Mouse (Mus musculus): ENCODE results near the gene Ripor2. TPM values are rescaled to one million over a fixed set of nuclear protein-coding genes. Genes with fewer than 3 reads are reported as not detected.

Gene Ripor2
- polyA plus RNA-seq, 1 experiment, result 1.5 TPM

DNA sequence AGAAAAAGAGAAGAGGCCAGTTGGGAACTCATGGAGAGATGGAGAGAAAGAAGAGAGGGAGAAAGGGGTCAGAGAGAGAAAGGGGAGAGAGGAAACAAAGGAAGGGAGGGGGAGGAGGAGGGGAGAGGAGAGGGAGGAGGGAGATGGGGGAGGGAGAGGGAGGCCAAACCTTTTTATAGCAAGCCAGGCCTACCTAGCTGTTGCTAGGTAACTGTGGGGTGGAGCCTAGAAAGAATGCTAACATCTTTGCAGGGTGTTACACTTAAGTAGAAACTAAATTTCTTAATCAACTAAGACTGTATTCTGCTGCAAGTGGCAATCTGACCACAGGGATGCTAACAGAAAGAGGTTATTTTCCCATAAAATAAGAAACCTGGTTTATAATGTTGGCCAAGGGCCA, 33.1 kb upstream of the Ripor2 start:
- no peak overlapping the region for H3K4me3 ChIP-seq (ENCODE audit: low read depth, low read length)
- no peaks in the 10 kb centered on the region for H3K9me3 ChIP-seq (replicated peaks; ENCODE audit: control insufficient read depth, insufficient read depth, low read length, poor library complexity, severe bottlenecking)
- H3K27me3 ChIP-seq (ENCODE audit: control insufficient read depth, insufficient read depth, low read length, poor library complexity, severe bottlenecking), result no peaks in the 10 kb centered on the region
- peaks cover 3% of the 10 kb centered on the region for H3K4me1 ChIP-seq (ENCODE audit: control insufficient read depth, insufficient read depth, low read length)
- TF ChIP-seq EP300 (IDR thresholded peaks at IDR 0.05; ENCODE audit: insufficient read depth, low read depth, low read length), result no peak
- TF ChIP-seq POLR2A (IDR thresholded peaks at IDR 0.05; ENCODE audit: insufficient read depth, low read length), result no peak
- TF ChIP-seq CTCF (IDR thresholded peaks at IDR 0.05; ENCODE audit: low read depth, low read length), result no peak
- H3K27ac ChIP-seq (ENCODE audit: insufficient read depth, low read length), result no peak overlapping the region
- H3K36me3 ChIP-seq (ENCODE audit: control insufficient read depth, insufficient read depth, low read length, poor library complexity, severe bottlenecking), result no peaks in the 10 kb centered on the region
- H3K9ac ChIP-seq (ENCODE audit: low read depth, poor library complexity, severe bottlenecking), result no peak overlapping the region

DNA sequence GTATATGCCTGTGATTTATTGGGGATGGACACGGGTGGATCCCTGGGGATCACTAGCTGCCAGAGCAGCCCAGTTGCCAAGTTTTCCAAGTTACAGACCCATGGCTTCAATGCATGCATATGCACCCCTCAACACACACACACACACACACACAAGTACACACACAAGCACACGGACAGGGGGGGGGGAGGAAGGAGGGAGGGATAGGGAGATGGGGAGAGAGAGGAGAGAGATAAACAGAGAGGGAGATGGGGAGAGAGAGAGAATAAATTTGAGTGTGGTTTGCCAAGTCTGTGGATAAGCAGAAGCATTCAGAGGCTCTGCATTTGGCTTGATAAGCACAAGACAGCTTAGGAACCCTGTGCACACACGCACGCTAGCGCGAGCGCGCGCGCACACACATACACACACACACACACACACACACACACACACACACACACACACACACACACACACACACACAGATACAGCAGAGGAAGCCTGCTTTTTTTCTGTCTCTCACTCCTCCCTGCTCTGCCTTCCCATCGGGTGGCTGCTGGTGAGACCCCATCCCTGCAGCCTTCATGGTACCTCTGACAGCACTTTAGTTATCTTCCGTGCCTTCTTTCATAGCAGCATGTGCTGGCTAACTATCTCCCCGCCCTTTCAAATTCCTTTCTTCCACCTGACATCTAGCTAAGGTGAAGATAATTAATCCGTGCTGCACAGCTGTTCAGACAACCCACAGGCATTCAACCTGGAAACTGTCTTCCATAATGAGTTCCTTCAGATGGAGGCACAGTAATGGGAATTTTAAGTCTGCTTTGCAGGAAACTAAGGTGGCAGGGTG, 30.7 kb upstream of the Ripor2 start:
- H3K27me3 ChIP-seq (ENCODE audit: control insufficient read depth, insufficient read depth, low read length, poor library complexity, severe bottlenecking), result no peaks in the 10 kb centered on the region
- H3K27ac ChIP-seq (ENCODE audit: insufficient read depth, low read length), result no peak overlapping the region
- TF ChIP-seq CTCF (IDR thresholded peaks at IDR 0.05; ENCODE audit: low read depth, low read length) (no peak), EP300 (IDR thresholded peaks at IDR 0.05; ENCODE audit: insufficient read depth, low read depth, low read length) (no peak), POLR2A (IDR thresholded peaks at IDR 0.05; ENCODE audit: insufficient read depth, low read length) (no peak)

DNA sequence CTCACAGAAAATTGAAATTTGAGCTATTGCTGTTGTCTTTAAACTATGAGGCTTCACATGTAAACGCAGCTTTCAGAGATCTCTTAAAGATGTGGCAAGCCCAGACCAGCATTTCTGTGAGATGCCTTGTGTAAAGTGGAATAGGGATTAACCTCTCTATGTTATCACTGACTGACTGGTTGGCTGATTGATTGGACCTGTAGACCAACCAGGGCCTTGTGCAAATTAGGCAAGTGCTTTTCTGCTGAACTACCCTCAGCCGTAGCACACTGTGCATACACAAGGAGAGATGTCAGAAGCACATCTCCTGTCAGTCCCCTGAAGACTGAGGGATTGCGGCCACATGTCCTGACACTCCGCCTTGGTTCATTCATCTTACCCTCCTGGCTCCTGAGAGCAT, 29.9 kb upstream of the Ripor2 start:
- Histone ChIP-seq H3K36me3 (ENCODE audit: control insufficient read depth, insufficient read depth, low read length, poor library complexity, severe bottlenecking) (no peaks in the 10 kb centered on the region), H3K4me1 (ENCODE audit: control insufficient read depth, insufficient read depth, low read length) (peaks cover 3% of the 10 kb centered on the region), H3K4me3 (ENCODE audit: low read depth, low read length) (no peak overlapping the region), H3K27ac (ENCODE audit: insufficient read depth, low read length) (no peak overlapping the region), H3K9me3 (replicated peaks; ENCODE audit: control insufficient read depth, insufficient read depth, low read length, poor library complexity, severe bottlenecking) (no peaks in the 10 kb centered on the region), H3K27me3 (ENCODE audit: control insufficient read depth, insufficient read depth, low read length, poor library complexity, severe bottlenecking) (no peaks in the 10 kb centered on the region), H3K9ac (ENCODE audit: low read depth, poor library complexity, severe bottlenecking) (no peak overlapping the region)
- no peak for TF ChIP-seq POLR2A (IDR thresholded peaks at IDR 0.05; ENCODE audit: insufficient read depth, low read length)

More for the DNA sequence above, 30.7 kb upstream of the Ripor2 start:
- Histone ChIP-seq H3K9me3 (replicated peaks; ENCODE audit: control insufficient read depth, insufficient read depth, low read length, poor library complexity, severe bottlenecking) (no peaks in the 10 kb centered on the region), H3K4me1 (ENCODE audit: control insufficient read depth, insufficient read depth, low read length) (peaks cover 3% of the 10 kb centered on the region), H3K4me3 (ENCODE audit: low read depth, low read length) (no peak overlapping the region), H3K9ac (ENCODE audit: low read depth, poor library complexity, severe bottlenecking) (no peak overlapping the region), H3K36me3 (ENCODE audit: control insufficient read depth, insufficient read depth, low read length, poor library complexity, severe bottlenecking) (no peaks in the 10 kb centered on the region)

DNA sequence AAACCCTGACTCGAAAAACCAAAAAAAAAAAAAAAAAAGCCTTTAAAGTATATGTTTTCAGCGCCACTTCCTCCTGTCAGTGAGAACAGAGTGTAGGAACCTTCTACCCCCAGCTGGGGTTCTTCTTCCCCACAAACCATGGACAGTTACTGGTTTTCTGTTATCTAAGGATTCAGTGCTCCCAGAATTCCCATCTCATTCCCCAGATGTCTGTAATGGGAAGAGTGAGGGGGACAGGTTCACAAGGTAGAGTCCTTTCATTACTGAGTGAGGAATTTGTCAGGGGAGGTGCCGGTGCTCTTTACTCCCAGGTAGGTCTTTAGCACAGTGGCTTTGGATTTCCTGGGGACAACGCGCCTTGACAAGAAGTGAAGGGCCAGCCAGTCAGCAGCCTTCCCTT, 20.6 kb upstream of the Ripor2 start:
- H3K9ac ChIP-seq (ENCODE audit: low read depth, poor library complexity, severe bottlenecking), result no peak overlapping the region
- no peaks in the 10 kb centered on the region for H3K9me3 ChIP-seq (replicated peaks; ENCODE audit: control insufficient read depth, insufficient read depth, low read length, poor library complexity, severe bottlenecking)
- H3K27ac ChIP-seq (ENCODE audit: insufficient read depth, low read length), result no peak overlapping the region
- TF ChIP-seq EP300 (IDR thresholded peaks at IDR 0.05; ENCODE audit: insufficient read depth, low read depth, low read length), result no peak
- no peak for TF ChIP-seq CTCF (IDR thresholded peaks at IDR 0.05; ENCODE audit: low read depth, low read length)
- no peak for TF ChIP-seq POLR2A (IDR thresholded peaks at IDR 0.05; ENCODE audit: insufficient read depth, low read length)
- H3K4me1 ChIP-seq (ENCODE audit: control insufficient read depth, insufficient read depth, low read length), result peaks cover 5% of the 10 kb centered on the region
- no peak overlapping the region for H3K4me3 ChIP-seq (ENCODE audit: low read depth, low read length)
- H3K27me3 ChIP-seq (ENCODE audit: control insufficient read depth, insufficient read depth, low read length, poor library complexity, severe bottlenecking), result no peaks in the 10 kb centered on the region
- H3K36me3 ChIP-seq (ENCODE audit: control insufficient read depth, insufficient read depth, low read length, poor library complexity, severe bottlenecking), result no peaks in the 10 kb centered on the region

DNA sequence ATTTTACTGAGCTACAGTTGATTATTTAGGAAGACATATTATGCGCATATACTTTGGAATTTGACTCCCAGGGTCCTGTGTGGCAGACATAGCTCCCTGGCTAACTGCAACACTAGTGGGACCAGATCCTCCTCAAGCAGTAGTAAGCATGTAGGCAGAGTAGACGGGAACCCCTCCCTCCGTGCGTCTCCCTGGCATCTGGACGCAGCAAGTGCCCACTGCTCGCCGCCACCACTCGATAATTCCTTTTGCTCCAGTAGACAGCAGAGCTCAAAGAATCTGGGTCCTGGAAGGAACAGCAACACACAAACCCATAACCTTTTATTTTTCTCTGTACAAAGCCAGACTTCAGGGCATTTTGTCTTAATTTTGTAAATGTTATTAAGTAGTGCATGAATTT, 17.3 kb upstream of the Ripor2 start:
- TF ChIP-seq EP300 (IDR thresholded peaks at IDR 0.05; ENCODE audit: insufficient read depth, low read depth, low read length) (no peak), CTCF (IDR thresholded peaks at IDR 0.05; ENCODE audit: low read depth, low read length) (no peak), POLR2A (IDR thresholded peaks at IDR 0.05; ENCODE audit: insufficient read depth, low read length) (no peak)
- Histone ChIP-seq H3K27me3 (ENCODE audit: control insufficient read depth, insufficient read depth, low read length, poor library complexity, severe bottlenecking) (no peaks in the 10 kb centered on the region), H3K4me3 (ENCODE audit: low read depth, low read length) (no peak overlapping the region), H3K27ac (ENCODE audit: insufficient read depth, low read length) (no peak overlapping the region), H3K9me3 (replicated peaks; ENCODE audit: control insufficient read depth, insufficient read depth, low read length, poor library complexity, severe bottlenecking) (no peaks in the 10 kb centered on the region), H3K4me1 (ENCODE audit: control insufficient read depth, insufficient read depth, low read length) (peaks cover 5% of the 10 kb centered on the region), H3K36me3 (ENCODE audit: control insufficient read depth, insufficient read depth, low read length, poor library complexity, severe bottlenecking) (no peaks in the 10 kb centered on the region), H3K9ac (ENCODE audit: low read depth, poor library complexity, severe bottlenecking) (no peak overlapping the region)

DNA sequence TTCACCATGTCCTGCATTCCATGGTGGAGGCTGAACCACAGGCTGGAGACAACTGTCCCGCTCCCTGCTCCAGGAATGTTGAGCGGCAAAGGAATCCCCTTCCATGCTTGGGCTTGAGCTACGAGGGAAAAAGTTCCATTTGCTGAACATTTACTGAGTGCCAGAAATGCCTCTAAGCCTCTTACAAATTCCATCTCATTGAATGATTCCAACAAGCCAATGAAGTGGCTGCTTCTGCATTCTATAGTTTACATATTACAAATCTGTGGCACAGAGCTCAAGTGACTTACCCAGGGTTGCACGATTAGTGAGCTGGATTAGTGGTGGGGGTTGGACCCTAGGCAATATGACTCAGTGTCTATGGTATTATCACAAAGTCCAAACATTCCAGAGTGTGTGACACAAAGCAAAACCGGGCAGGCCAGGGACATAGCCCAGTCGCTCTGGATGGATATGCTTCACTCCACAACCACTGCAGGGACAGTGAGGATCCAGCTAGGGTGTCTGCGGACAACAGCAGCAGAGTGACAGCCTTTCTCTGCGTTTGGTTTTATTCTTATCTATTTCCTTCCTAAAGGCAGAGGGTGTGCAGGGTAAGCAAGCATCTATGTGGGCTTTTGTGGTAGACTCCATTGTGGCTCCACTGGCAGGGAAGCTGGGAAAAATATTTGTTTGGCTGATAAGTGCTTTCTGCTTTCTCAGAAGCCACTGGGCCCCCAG, 16.6 kb upstream of the Ripor2 start:
- peaks cover 5% of the 10 kb centered on the region for H3K4me1 ChIP-seq (ENCODE audit: control insufficient read depth, insufficient read depth, low read length)
- no peaks in the 10 kb centered on the region for H3K36me3 ChIP-seq (ENCODE audit: control insufficient read depth, insufficient read depth, low read length, poor library complexity, severe bottlenecking)
- H3K9ac ChIP-seq (ENCODE audit: low read depth, poor library complexity, severe bottlenecking), result no peak overlapping the region
- no peak overlapping the region; the same call in 1 of the 2 replicates for H3K27ac ChIP-seq (ENCODE audit: insufficient read depth, low read length)
- no peak for TF ChIP-seq CTCF (IDR thresholded peaks at IDR 0.05; ENCODE audit: low read depth, low read length)
- TF ChIP-seq EP300 (IDR thresholded peaks at IDR 0.05; ENCODE audit: insufficient read depth, low read depth, low read length), result no peak
- no peak for TF ChIP-seq POLR2A (IDR thresholded peaks at IDR 0.05; ENCODE audit: insufficient read depth, low read length)
- H3K9me3 ChIP-seq (replicated peaks; ENCODE audit: control insufficient read depth, insufficient read depth, low read length, poor library complexity, severe bottlenecking), result no peaks in the 10 kb centered on the region
- H3K4me3 ChIP-seq (ENCODE audit: low read depth, low read length), result no peak overlapping the region
- H3K27me3 ChIP-seq (ENCODE audit: control insufficient read depth, insufficient read depth, low read length, poor library complexity, severe bottlenecking), result no peaks in the 10 kb centered on the region

All from ES-Bruce4 (cell line).